Mouse (Mus musculus): ENCODE results near the gene Gadd45gip1. TPM values are rescaled to one million over a fixed set of nuclear protein-coding genes. Genes with fewer than 3 reads are reported as not detected.

The Gadd45gip1 gene
- polyA plus RNA-seq (2012; rRNA removed), result 13.4 and 22.8 TPM in 2 replicates

DNA sequence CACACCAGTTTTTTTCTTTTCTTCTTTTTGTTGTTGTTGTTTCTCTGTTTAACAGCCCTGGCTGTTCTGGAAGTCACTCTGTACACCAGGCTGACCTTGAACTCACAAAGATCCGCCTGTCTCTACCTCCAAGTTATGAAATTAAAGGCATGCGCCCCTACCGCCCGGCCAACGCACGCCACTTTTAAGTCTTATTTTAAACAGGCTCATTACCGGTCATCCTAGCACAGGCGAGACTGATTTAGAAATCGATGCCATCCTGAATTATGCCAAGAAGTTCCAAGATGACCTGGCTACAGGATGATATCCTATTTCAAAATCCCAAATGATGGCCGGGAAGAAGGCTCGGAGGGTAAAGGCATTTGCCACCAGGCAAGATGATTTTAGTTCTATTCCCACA, at the start of gene Gadd45gip1:
Gadd45gip1 (plus strand) TSS at position 33 of the 400 bp plus-strand sequence.
- 45% methylated on average over 11 of the region's 11 CpGs for WGBS
- no peak for DNase-seq (ENCODE audit: low read depth, low spot score)

DNA sequence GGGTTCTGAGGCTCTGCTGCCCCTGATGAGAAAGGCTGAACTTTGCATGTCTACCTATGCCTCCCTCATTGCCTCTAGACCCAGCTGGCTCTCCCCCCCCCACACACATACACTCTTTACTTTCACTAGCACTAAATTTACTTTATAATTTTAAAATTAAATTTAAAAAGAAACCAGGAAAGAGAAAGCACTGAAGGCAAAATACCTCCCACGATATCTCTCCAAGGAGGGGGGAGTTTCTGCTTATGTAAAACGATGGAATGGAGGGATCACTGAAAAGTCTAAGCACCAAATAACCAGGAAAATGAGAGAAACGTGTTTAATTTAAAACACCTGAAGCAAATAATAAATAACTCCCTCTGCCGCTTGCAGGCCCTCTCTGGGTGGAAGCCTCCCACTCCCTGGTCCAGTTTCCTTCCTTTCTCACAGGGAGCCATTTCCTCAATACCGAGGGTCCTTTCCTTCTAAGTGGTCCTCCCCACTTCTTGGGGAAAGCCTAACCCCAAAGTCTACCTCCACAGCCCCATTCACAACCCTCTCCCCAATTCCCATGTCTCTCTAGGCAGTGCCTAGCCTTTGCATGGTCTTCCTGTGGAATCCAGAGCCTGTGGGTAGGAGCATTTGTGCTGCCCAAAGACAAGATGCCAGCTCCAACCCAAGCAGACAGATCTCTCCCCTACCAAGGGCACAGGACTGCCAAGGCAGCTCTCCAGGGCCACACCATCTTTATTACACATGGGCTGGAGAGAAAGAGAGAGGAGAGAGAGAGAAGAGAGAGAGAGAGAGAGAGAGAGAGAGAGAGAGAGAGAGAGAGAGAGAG, 49.4 kb upstream of the Gadd45gip1 start:
- DNase-seq (ENCODE audit: low read depth, low spot score), result no peak
- WGBS, result 69% methylated on average over 5 of the region's 5 CpGs

DNA sequence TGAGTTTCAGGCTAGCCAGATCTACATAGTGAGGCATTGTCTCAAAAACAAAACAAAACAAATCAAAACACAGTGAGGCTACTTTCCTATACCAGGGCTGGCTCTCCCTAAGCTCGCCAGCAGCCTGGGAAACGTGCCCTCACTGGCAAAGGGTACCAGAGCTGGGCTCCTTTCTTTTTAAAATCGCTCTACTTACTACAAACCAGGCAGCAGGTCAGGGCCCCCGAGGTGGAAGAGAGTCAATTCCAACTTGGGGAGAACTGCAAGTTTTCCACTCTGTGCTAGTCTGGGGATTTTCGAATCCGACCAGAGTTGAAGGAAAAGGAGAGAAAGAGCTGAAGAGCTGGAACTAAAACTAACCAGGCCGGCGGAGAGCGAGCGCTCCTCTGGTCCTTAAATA, 48.6 kb upstream of the Gadd45gip1 start:
- 73% methylated on average over 10 of the region's 10 CpGs for WGBS
- DNase-seq (ENCODE audit: low read depth, low spot score), result no peak

DNA sequence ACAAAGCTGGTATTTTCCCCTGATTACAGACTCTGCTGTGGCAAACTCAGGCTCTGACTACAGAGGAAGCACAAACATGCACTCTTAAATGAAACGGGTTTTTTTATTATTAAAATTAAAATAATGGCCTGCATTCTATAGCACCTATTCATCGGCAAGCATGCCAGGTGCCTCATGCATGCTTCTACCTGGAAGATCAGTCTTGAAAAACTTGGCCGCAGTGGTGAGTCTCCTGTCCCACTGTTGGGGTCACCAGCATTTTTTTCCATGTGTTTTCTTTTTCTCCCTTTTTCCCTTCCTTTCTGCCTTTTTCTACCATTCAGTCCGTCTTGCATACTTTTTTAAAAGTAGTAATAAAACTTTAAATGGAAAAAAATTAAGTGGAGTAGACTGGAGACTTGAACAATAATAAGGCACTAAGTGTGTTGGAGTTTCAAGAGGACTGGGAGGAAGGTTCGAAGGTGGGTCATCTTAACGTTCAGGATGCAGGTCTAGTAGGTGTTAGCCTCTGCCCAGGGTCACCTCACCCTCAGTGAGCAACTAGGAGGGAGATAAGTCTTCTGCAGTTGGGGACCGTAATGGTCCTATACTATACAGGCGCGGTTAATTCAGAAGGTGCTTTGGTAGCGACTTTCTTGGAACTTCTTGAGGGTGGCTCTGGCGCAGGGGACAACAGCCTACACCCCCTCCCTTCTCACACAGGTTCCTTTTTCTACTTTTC, 48.0 kb upstream of the Gadd45gip1 start:
- 84% methylated on average over 11 of the region's 11 CpGs for WGBS
- DNase-seq (ENCODE audit: low read depth, low spot score), result no peak

DNA sequence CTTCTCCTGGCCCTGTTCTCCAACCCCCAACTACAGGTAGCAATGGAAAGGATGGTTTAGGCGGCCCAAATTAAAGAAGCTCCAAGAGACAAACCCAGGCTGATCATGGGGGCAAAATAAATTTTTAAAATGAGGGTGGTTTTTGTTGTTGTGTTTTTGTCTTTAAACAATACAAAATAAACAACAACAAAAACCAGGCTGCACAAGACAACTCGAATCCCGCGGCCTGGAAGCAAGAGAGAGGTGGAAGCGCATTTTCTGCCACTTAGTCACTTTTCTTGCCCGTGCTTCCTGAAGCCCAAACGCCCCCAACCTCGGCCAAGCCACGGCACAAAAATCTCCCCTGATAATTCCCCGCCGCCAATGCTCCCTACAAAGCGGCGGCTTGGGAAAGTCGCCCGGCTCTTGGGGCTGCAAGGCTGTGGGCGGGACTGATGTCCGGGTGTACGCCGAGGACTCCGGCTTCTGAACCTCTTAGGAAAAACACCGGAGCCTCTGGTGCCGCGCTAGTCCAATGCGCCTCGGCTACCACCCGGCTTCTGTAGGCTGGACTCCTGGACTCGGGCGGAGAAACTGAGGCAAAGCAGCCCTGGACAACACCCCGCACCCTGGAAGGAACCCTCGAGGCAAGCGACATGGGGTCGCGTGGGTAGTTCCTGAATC, 47.3 kb upstream of the Gadd45gip1 start:
- DNase-seq (ENCODE audit: low read depth, low spot score), result no peak
- WGBS, result 38% methylated on average over 33 of the region's 33 CpGs

DNA sequence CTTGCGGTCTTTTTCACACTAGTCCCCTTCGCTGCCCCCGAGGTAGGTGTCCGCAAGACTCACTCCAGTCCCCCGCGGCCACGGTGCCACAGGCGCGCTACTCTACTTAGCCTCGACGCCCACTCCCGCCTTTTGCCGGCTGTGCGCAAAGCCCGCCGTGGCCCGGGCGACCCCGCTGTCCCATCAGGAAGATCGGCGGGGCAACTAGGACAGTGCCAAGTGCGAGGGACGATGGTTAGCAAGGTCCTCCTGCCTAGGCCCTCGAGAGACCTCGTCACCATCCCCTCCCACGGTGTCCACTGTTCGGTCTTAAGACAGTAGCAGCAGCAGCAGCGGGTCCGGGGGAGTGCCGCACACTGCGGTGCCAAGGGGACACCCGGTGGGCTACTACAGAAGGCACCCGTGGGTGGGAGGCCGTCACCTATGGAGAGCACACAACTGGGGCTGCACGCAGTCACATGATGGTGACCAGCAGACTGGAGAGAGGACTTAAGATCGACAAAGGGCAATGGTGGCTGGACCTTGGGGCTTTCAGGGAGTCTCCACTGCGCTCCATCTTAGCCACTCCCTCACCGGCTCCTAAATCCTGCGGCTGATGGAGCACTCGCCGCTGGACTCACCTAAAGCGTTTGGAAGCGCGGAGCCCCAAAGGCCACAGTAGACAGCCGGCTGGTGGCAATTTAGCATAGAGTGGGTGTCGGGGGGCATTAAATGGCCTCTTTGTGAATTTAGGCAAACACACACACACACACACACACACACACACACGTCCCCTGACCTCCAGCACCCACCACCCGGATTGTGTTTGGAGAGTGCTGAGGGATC, 46.4 kb upstream of the Gadd45gip1 start:
- WGBS, result 29% methylated on average over 48 of the region's 48 CpGs

DNA sequence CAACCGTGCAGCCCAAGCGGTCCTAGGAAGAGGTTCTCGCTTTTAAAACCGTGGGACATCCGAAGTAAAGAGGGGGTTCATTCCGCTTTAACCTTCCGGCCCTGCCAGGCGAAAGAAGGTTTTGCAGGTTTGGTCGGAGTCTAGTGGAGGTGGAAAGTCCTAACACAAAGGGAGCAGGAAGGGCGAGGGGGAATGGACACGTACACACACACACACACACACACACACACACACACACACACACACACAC, 45.9 kb upstream of the Gadd45gip1 start:
- DNase-seq (ENCODE audit: low read depth, low spot score), result no peak
- 61% methylated on average over 11 of the region's 11 CpGs for WGBS

More for the DNA sequence above, 46.4 kb upstream of the Gadd45gip1 start:
- DNase-seq (ENCODE audit: low read depth, low spot score), result no peak

DNA sequence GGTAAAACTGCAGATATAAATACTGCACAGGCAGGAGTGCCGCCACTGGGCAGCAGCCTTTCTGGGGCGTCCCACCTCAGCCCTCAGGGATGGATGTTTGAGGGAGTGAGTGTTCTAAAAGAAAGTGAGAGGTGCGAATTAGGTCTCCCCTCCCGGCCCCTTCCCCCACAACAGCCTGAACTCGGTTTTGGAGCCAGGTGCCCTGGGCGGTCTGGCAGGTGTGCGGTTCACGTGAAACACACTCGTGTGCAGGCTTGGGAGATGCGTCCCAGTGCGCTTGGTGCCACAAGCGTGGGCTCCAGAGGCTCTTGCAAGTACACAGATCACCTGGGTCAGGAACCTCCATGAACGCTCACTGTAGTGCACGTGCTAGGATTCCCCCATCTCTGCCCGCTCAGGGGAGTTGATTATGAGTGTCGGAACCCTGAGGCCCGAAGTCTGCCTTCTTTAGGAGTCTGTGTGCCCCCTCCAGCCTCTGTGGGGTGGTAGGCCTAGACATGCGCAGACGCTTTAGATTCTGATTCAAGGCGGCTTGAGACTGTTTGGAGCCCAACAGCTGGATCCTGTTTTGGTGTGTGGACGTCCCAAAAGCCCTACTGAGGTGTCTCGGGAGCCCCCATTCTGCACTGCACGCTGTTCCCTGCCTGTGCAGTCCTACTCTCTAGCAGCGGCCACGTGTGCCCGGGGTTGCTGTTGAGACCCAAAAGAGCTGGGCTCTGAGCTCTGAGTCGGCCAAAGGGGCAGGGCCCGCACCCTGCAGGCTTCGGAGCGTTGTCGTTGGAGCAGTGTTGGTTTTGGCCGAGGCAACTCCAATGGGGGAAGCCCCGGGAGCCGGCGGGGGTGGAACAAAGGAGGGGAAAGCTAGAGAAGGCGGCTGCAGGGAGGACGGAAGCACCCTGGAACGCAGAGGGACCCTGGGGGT, 45.3 kb upstream of the Gadd45gip1 start:
- no peak for DNase-seq (ENCODE audit: low read depth, low spot score)
- WGBS, result 43% methylated on average over 38 of the region's 38 CpGs

DNA sequence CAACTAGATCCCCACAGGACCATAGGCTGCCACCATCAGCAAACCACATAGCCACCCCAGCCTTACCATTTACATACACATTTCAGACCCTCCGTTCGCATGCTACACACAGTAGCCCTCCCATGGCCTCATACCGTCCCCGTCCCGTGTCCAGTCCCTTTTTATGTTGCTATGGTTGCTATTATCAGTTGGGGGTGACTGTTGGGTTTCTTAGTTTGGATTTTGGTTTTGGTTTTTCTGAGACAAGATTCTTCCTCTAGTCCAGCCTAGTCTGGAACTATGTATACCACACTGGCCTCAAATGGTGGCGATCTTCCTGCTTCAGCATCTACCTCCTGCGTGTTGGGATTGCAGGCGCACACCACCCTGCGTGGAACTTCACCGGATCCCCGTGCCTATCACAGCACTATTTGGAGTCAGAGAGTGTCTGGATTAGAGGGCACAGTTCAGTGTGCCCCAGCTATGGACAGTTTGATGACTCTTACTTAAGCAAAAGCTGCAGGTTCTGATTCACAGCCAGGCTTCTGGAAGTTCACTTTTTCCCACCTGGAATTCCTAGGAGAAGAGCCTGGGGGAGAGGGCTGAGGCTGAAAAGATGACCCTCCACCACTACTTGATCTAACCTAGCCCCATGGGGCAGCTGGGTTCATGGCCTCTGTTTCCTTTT, 44.4 kb upstream of the Gadd45gip1 start:
- WGBS, result 77% methylated on average over 11 of the region's 11 CpGs
- DNase-seq (ENCODE audit: low read depth, low spot score), result no peak

DNA sequence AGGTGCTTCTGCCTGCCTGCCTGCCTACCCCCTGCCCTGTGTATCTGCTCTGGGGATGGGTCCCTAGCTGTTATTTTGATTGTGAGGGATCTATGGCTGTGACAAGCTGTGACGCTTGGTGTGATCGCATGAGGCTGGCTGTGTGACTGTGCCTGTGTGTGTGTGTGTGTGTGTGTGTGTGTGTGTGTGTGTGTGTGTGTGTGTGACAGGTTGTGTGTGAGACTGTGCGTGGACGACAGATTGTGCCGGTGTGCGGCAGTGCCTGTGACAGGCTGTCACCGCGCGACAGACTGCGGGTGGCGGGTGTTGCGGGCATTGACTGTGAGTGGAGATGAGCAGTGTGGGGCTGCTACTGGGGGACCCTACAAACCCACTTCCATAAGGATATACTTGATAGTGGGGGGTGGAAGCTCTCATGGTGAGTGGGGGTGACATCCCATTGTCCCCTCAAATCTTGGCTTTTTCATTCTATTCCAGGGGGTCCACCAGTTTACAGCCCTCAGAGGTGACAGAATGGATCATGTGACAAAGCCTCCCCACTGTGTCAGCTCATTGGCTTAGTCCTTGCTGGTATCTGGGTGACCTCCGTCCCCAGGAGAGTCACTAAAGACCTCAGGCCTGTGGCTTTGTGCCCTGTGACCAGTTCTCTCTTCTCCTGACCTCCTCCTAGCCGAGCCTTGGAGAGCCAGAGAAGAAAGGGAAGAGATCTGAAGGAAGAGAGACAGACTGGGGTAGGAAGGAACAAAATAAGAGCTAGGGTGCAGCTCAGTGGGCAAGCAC, 43.6 kb upstream of the Gadd45gip1 start:
- WGBS, result 84% methylated on average over 14 of the region's 14 CpGs
- no peak for DNase-seq (ENCODE audit: low read depth, low spot score)

DNA sequence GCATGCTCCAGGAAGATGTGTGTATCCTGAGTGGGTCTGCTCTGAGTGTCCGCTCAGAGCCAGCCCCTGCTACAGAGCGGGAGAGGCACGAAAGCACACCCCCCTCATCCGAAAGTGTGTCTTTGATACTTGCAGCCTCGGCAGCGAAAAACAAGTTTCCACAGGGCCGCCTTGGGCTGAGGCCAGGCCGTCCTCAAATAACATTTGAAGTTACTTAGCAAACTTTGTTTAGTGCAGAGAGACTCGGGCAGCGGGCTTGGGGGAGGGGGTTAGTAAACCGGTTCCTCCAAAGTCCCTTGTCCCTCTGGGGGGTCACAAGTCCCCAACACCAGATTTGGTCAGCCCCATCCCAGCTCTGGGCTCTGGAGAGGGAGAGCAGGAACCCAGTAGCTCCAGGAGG, 42.4 kb upstream of the Gadd45gip1 start:
- 46% methylated on average over 11 of the region's 11 CpGs for WGBS
- no peak for DNase-seq (ENCODE audit: low read depth, low spot score)

DNA sequence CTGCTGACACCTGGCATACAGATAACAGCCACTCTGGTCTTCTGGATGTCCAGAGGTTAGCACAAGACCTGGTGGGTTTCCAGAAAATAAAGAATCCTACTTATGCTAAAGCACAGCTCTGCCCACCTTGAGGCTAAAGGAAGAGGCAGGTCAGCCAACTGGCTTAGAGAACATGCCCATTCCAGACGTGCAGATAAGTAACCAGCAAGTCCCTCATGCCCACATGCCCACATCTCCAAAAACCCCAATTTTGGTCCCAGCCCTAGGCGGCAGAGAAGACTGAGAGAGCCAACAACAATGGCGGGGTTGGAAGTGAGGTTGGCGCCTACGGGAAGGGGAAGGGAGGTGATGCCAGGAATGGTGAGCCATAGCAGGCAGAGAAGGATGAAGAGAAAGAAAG, 42.0 kb upstream of the Gadd45gip1 start:
- 82% methylated on average over 5 of the region's 5 CpGs for WGBS
- DNase-seq (ENCODE audit: low read depth, low spot score), result no peak

DNA sequence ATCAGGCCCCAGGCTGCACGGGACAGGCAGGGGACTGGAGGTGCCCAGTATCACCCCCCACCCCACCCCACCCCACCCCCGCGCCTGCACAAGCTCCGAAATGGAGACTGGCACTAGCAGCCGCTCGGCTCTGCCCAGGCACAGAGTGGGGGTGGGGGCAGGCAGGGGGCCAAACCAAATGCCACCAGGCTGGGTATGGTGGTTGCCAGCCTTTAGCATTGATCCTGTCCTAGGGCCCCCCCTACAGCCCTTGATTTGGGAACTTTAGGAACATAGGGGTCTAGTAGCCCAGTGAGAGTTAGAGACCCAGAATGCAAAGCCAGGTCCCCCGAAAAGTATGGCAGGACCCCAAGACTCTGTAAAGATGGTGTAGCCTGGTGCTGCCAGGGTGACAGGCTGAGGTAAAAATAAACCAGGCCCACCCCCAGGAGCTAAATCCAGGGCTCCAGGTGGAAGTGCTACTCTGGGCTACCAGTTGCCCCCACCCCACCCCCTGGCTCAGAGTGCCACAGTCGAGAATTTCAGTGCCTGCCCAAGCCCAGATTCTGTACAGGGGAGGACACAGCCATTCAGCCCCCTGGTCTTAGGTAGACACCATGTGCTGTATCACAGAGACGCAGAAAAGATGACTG, 41.4 kb upstream of the Gadd45gip1 start:
- DNase-seq (ENCODE audit: low read depth, low spot score), result no peak
- 74% methylated on average over 9 of the region's 9 CpGs for WGBS

DNA sequence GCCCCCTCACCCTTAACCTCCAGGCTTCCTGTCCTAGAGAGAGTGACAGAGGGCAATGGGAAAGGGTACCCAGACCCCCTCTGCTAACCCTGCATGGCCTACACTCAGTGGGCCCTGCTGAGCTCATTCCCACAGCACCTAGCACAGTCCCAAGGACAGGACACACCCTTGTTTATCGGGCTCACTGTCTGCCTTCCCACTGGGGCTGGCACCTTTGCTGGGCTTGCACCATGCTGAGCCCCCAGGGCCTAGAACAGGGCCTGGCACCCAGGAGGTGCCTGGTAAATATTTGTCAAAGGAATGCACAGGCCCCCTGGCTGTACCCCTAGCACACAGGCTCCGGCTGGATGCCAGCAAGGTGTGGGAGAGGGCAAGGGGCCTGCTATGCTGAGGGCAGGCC, 40.8 kb upstream of the Gadd45gip1 start:
- 21% methylated on average over 2 of the region's 2 CpGs for WGBS
- no peak for DNase-seq (ENCODE audit: low read depth, low spot score)

DNA sequence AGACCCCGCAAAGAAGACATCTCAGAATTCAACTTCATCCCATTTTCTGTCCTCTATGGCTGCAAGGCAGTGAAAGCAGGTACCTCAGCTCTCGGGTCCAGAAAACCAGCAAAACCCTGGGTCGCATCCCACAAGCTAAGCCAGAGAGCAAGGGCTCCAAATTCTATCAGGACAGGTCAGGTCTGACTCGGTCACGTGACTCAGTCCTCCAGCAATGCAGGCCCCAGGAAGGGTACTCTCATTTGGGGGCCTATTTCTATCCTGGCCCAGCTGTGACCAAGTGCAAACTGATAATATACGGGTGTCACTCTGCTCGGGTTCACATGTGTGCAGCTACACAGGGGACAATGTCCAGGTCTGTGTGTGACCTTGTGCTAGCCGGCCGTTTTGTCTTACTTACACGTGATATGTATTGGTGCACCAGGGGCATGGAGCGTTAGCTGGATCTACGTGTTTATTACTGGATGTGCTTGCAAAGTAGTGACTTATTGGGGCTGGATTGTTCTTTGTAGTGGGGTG, 38.8 kb upstream of the Gadd45gip1 start:
- no peak for DNase-seq (ENCODE audit: low read depth, low spot score)
- 78% methylated on average over 12 of the region's 12 CpGs for WGBS

DNA sequence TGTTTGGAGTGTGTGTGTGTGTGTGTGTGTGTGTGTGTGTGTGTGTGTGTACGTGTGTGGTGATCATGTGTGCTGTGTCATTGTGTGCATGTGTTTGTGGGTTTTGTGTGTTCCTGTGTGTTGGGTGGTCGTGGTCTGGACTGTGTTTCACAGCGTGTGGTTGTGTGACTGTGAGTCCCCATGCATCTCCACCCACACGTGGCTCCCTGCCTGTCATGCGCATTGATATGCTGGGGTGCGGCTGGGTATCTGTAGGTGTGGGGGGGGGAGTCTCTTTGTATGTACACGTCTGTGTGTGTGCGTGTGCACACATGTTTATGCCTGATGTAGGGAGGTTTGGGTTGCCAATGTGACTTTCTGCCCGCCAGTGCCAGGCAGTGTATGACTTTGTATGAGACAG, 38.2 kb upstream of the Gadd45gip1 start:
- no peak for DNase-seq (ENCODE audit: low read depth, low spot score)

More for the DNA sequence above, 38.2 kb upstream of the Gadd45gip1 start:
- 89% methylated on average over 9 of the region's 9 CpGs for WGBS

All from large intestine, adult 2 months (tissue).